Mouse (Mus musculus) heart, postnatal 0 days (tissue): ENCODE data around the gene Fnip1. TPM values are rescaled to one million over a fixed set of nuclear protein-coding genes. Genes with fewer than 3 reads are reported as not detected.
"Not testable (repeated sequence)": the region's sequence is repeated elsewhere in the genome, so short reads cannot be mapped to it uniquely, and the experiment has no call there.

ENCODE experiments used
- ATAC-seq: fragments of 200-750 bp; cut with Nextera tagmentation; 2 replicates; pipeline ENCODE4 v1.8.0; 2017; ENCODE audit warnings: low read depth, moderate number of reproducible peaks, moderate library complexity; ENCODE audit not compliant: insufficient read depth
- DNase-seq: peaks from one replicate; pipeline ENCODE4 v3.0.0-alpha.2; 2016; ENCODE audit warnings: low spot score
- H3K27ac ChIP-seq: fragments of 300-500 bp; sonication (generic); 2 replicates; pipeline ENCODE4 v1.5.1; 2014; ENCODE audit warnings: low read depth, mild to moderate bottlenecking
- H3K27me3 ChIP-seq: fragments of 300-500 bp; sonication (generic); 2 replicates; pipeline ENCODE4 v1.6.1; 2014; ENCODE audit warnings: low read length, mixed read lengths; ENCODE audit not compliant: control insufficient read depth, insufficient read depth
- H3K36me3 ChIP-seq: fragments of 300-500 bp; sonication (generic); replicated peaks from 2 replicates; pipeline ENCODE4 v1.6.1; 2014; ENCODE audit warnings: low read length, mixed read lengths; ENCODE audit not compliant: control insufficient read depth, insufficient read depth
- H3K4me1 ChIP-seq: fragments of 300-500 bp; sonication (generic); 2 replicates; pipeline ENCODE4 v1.6.1; 2014; ENCODE audit warnings: antibody characterized with exemption; ENCODE audit not compliant: control insufficient read depth, insufficient read depth
- H3K4me2 ChIP-seq: fragments of 300-500 bp; sonication (generic); 2 replicates; pipeline ENCODE4 v1.6.1; 2014; ENCODE audit warnings: low read depth, mild to moderate bottlenecking, low read length, moderate library complexity
- H3K4me3 ChIP-seq: fragments of 300-500 bp; sonication (generic); 2 replicates; pipeline ENCODE4 v1.5.1; 2014; ENCODE audit warnings: low read depth, low read length
- H3K9ac ChIP-seq: fragments of 300-500 bp; sonication (generic); replicated peaks from 2 replicates; pipeline ENCODE4 v1.6.1; 2014; ENCODE audit warnings: low read depth, low read length, mixed read lengths
- H3K9me3 ChIP-seq: fragments of 300-500 bp; sonication (generic); replicated peaks from 2 replicates; pipeline ENCODE4 v1.6.1; 2016; ENCODE audit warnings: low read length; ENCODE audit not compliant: control insufficient read depth
- CTCF ChIP-seq: IDR thresholded peaks from 2 replicates; pipeline ENCODE4 v1.5.1; 2016; ENCODE audit warnings: antibody characterized with exemption, control low read depth, low read depth
- EP300 ChIP-seq: IDR thresholded peaks from 2 replicates; pipeline ENCODE4 v1.6.1; 2016; ENCODE audit warnings: antibody characterized with exemption, low read depth
- WGBS: fragments of 180-500 bp; shearing (Covaris S2); extraction: QIAGEN DNeasy Blood & Tissue Kit; methylation state at CpG from one replicate; pipeline ENCODE4 v1.1.7; 2014; 5-methylcytosine and 5-hydroxymethylcytosine counted together
- polyA plus RNA-seq: library from polyadenylated mRNA; unstranded; fragments of >200 nt; fragmentation: Nextera tagmentation; extraction: Ambion mirVana; gene quantifications from 2 replicates; pipeline ENCODE4 v1.2.1, GENCODE M21; 2015
- total RNA-seq: library from RNA; depleted of rRNA; stranded (reverse); fragments of >200 nt; gene quantifications from 2 replicates; pipeline ENCODE4 v1.2.3, GENCODE M21; 2014; ENCODE audit warnings: low replicate concordance; rRNA removed

The Fnip1 gene
- total RNA-seq (22.8 and 27.2 TPM in 2 replicates), polyA plus RNA-seq (8.0 and 8.8 TPM in 2 replicates)

DNA sequence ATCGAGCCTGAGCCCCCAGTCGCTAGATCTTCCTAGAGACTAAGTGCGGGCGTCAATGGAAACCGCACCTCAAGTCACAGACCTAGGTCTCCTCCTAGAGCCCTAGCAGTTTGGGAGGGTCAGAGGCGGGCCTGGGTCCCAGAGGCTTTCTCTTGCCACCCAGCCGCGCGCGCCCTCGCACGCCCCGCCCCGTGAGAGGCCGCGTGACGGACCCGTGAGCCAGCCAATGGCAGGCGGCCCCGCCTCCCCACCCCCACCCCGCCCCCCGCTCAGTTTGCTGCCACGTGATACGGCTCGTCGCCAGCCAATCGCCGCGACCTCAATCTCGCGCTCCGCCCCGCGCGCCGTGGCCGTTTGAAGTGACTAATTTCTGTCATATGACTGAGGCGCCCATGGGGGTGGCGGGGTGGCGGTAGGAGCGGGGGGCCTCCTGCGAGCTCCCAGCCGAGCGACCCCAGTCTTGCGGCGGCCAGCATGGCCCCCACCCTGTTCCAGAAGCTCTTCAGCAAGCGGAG is at the start of gene Fnip1:
Gene Fnip1 (plus strand): TSS at position 377 of the 515 bp plus-strand sequence.
- DNase-seq (peak; percentile 93), ATAC-seq (peak; percentile 94)
- Histone ChIP-seq H3K4me1 (peaks cover 17% of the 10 kb centered on the region), H3K27me3 (no peaks in the 10 kb centered on the region), H3K9ac (peak within 1 kb of the TSS; percentile 98), H3K4me3 (peak within 1 kb of the TSS; percentile 99), H3K36me3 (no peaks in the 10 kb centered on the region), H3K27ac (peak within 1 kb of the TSS; percentile 98), H3K4me2 (peak within 1 kb of the TSS; percentile 70), H3K9me3 (no peaks in the 10 kb centered on the region)
- under 1% methylated on average over 47 of the region's 47 CpGs for WGBS
- TF ChIP-seq EP300 (0 out of 2 replicates have a peak, but pooled peaks have one; percentile 30), CTCF (no peak)

DNA sequence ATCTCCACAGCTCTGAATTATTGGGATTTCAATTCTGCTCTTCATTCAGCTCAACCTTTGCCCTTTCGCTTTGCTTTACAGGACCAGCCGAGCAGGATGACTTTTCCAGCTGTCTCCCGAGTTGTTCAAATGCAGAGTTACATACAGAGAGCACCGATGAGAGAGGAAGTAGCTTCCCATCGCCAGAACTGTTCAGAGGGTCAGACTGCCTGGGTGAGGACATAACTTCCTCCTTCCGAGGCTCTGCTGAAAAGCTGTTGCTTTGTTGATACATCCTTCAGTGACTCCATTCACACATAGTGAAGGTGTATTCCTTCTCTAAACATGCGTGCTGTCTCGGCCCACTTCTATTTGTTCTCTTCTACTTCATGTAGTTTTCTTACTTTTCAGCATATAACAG is 47.6 kb upstream of the Fnip1 start:
- Histone ChIP-seq H3K9ac (no peak overlapping the region), H3K9me3 (no peaks in the 10 kb centered on the region), H3K4me3 (no peak overlapping the region), H3K4me2 (no peak overlapping the region), H3K36me3 (no peaks in the 10 kb centered on the region), H3K4me1 (no peaks in the 10 kb centered on the region), H3K27me3 (no peaks in the 10 kb centered on the region), H3K27ac (no peak overlapping the region)
- DNase-seq = no peak
- no peak for ATAC-seq
- WGBS = 52% methylated on average over 8 of the region's 8 CpGs
- no peak for TF ChIP-seq CTCF
- TF ChIP-seq EP300 = no peak

DNA sequence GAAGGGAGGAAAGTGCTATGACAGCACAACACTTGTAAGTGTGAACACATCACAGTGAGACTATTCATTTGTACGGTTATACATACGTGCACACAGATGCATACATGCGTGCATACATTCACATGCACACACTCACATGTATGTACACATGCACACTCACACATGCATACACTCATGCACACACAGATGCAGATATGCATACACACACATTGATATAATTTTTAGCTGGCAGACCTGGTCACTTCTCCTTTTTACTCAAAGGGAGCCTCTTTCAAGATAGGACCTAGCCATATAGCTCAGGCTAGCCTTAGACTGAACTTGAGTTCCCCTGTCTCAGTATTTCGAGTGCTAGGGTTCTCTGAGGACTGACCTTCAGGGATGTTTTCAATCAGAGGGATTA is 46.7 kb upstream of the Fnip1 start:
- no peak overlapping the region for H3K9ac ChIP-seq
- no peaks in the 10 kb centered on the region for H3K36me3 ChIP-seq
- H3K4me2 ChIP-seq = no peak overlapping the region
- WGBS = 82% methylated on average over 4 of the region's 4 CpGs
- H3K27ac ChIP-seq = no peak overlapping the region
- H3K4me3 ChIP-seq = no peak overlapping the region
- no peaks in the 10 kb centered on the region for H3K27me3 ChIP-seq
- ATAC-seq (no peak), DNase-seq (no peak)
- TF ChIP-seq EP300 (no peak), CTCF (no peak)
- H3K4me1 ChIP-seq = no peaks in the 10 kb centered on the region
- H3K9me3 ChIP-seq = no peaks in the 10 kb centered on the region

DNA sequence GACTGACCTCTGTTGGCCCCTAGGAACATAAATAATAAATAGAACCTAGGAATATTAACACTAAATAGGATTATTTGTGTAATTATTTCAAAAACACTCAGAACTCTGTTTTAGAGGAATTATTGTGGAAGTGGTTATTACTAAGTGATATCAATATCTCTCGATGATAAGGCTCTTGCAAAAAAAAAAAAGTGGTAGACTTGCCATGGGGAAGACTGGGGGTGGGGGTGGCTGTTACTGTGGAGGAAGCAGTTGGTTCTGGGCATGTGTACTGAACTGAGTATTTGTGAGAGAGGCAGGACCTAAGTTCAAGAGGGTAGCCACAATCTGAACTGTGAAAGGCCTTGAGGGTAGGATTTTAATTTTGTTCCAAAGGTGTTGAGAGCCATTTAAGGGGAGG is 41.3 kb upstream of the Fnip1 start:
- no peak for DNase-seq
- no peak overlapping the region for H3K4me3 ChIP-seq
- H3K9me3 ChIP-seq = no peaks in the 10 kb centered on the region
- no peaks in the 10 kb centered on the region for H3K36me3 ChIP-seq
- 56% methylated on average over 1 of the region's 1 CpGs for WGBS
- no peaks in the 10 kb centered on the region for H3K4me1 ChIP-seq
- no peak overlapping the region for H3K27ac ChIP-seq
- no peaks in the 10 kb centered on the region for H3K27me3 ChIP-seq
- ATAC-seq = no peak
- no peak overlapping the region for H3K9ac ChIP-seq
- no peak for TF ChIP-seq EP300
- TF ChIP-seq CTCF = no peak
- H3K4me2 ChIP-seq = no peak overlapping the region

DNA sequence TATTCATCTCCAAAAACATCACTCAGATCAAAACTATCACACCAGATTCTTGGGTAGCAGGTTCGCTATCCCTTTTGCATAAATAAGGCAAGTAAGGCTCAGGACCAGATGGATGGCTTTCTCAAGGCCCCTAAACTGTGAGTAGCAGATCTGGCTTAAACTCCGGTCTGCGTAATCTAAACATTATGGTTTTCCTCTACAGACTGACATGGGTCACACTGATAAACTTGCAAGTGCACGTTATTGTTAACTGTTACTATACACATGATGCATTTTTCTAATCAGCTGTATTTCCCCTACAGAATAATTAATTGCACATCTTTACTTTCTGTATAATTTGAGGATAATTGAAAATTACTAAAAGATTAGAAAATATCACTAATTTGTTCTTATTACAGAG is 39.9 kb upstream of the Fnip1 start:
- TF ChIP-seq CTCF = no peak
- Histone ChIP-seq H3K9ac (no peak overlapping the region), H3K27me3 (no peaks in the 10 kb centered on the region), H3K4me2 (no peak overlapping the region), H3K4me3 (no peak overlapping the region), H3K27ac (no peak overlapping the region), H3K36me3 (no peaks in the 10 kb centered on the region), H3K4me1 (no peaks in the 10 kb centered on the region), H3K9me3 (no peaks in the 10 kb centered on the region)
- no peak for DNase-seq
- 64% methylated on average over 4 of the region's 4 CpGs for WGBS
- no peak for ATAC-seq

DNA sequence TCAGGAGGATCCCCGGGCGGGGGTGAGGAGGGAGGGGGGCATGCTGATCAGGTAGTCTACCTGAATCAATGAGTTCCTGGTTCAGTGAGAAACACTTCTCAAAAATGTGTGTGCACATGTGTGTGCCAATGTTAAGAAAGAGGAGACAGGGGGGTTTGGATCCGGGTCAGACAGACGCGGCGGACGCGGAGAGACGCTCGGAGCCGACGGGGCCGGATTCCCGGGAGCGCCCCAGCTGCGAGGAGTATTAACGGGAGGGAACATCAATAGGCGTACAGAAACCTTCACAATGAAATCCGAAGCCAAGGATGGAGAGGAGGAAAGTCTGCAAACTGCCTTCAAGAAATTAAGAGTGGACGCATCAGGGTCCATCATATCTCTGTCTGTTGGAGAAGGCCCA is 37.2 kb upstream of the Fnip1 start:
- WGBS = 92% methylated on average over 20 of the region's 20 CpGs
- DNase-seq, H3K4me2 ChIP-seq, H3K4me1 ChIP-seq, H3K36me3 ChIP-seq, H3K4me3 ChIP-seq, H3K27ac ChIP-seq, ATAC-seq, H3K9me3 ChIP-seq, H3K27me3 ChIP-seq, H3K9ac ChIP-seq: not testable (repeated sequence)
